Mouse (Mus musculus) MEL (cell line): ENCODE data around the gene Snupn. TPM values are rescaled to one million over a fixed set of nuclear protein-coding genes. Genes with fewer than 3 reads are reported as not detected.
"Not testable (repeated sequence)": the region's sequence is repeated elsewhere in the genome, so short reads cannot be mapped to it uniquely, and the experiment has no call there.

Source experiments
- DNase-seq: peaks from one replicate; pipeline ENCODE4 v3.0.0; 2011; ENCODE audit warnings: low read depth, low spot score
- H3K27ac ChIP-seq: 2 replicates; pipeline ENCODE4 v1.5.1; 2012; ENCODE audit warnings: low read depth, mild to moderate bottlenecking, control low read depth, low read length, moderate library complexity; ENCODE audit not compliant: control insufficient read depth
- H3K27me3 ChIP-seq, 2 experiments: fragments of 150-350 bp in 1 of 2; sonication (generic) in 1 of 2; 2 replicates each; pipeline ENCODE4 v1.6.1; 2012; ENCODE audit warnings: low read length in 2 of 2, mild to moderate bottlenecking in 2 of 2, improper control_type of control experiment in 1 of 2, moderate library complexity in 1 of 2; ENCODE audit not compliant: insufficient read depth in 2 of 2, control insufficient read depth in 1 of 2
- H3K36me3 ChIP-seq, 2 experiments: 2 replicates each; pipeline ENCODE4 v1.6.1; 2012 to 2014; ENCODE audit warnings: low read length in 2 of 2, improper control_type of control experiment in 1 of 2, inconsistent platforms in 1 of 2, mild to moderate bottlenecking in 1 of 2; ENCODE audit not compliant: insufficient read depth in 2 of 2, control insufficient read depth in 1 of 2
- H3K4me1 ChIP-seq, 2 experiments: fragments of 150-350 bp in 1 of 2; sonication (generic) in 1 of 2; 2 replicates each; pipeline ENCODE4 v1.6.1; 2012; ENCODE audit warnings: low read length in 2 of 2, improper control_type of control experiment in 1 of 2, mild to moderate bottlenecking in 1 of 2; ENCODE audit not compliant: insufficient read depth in 2 of 2, control insufficient read depth in 1 of 2
- H3K4me3 ChIP-seq, 2 experiments: fragments of 150-350 bp in 1 of 2; sonication (generic) in 1 of 2; 2 replicates each; pipeline ENCODE4 v1.5.1; 2012; ENCODE audit warnings: low read depth in 2 of 2, low read length in 2 of 2, mild to moderate bottlenecking in 2 of 2, moderate library complexity in 2 of 2, control low read depth in 1 of 2, improper control_type of control experiment in 1 of 2; ENCODE audit not compliant: control insufficient read depth in 1 of 2, insufficient read depth in 1 of 2
- H3K79me2 ChIP-seq: 2 replicates; pipeline ENCODE4 v1.6.1; 2012; ENCODE audit warnings: mild to moderate bottlenecking, low read length, moderate library complexity; ENCODE audit not compliant: control insufficient read depth, poor library complexity, insufficient read depth
- H3K9ac ChIP-seq: 2 replicates; pipeline ENCODE4 v1.6.1; 2012; ENCODE audit warnings: low read depth, mild to moderate bottlenecking, control low read depth, low read length, moderate library complexity; ENCODE audit not compliant: control insufficient read depth, poor library complexity, severe bottlenecking
- H3K9me3 ChIP-seq: fragments of 150-350 bp; sonication (generic); replicated peaks from 2 replicates; pipeline ENCODE4 v1.6.1; 2012; ENCODE audit warnings: mild to moderate bottlenecking, low read length, improper control_type of control experiment, moderate library complexity; ENCODE audit not compliant: insufficient read depth
- CTCF ChIP-seq, 3 experiments: IDR thresholded peaks in 2 of 3; conservative IDR thresholded peaks in 1 of 3; 2 replicates each; pipeline ENCODE4 v1.5.1; 2011 to 2012; ENCODE audit warnings: low read length in 3 of 3, low read depth in 2 of 3, mild to moderate bottlenecking in 2 of 3, improper control_type of control experiment in 1 of 3, inconsistent platforms in 1 of 3, mixed read lengths in 1 of 3, moderate library complexity in 1 of 3; ENCODE audit not compliant: control insufficient read depth in 1 of 3, insufficient read depth in 1 of 3, poor library complexity in 1 of 3, severe bottlenecking in 1 of 3
- EP300 ChIP-seq, 2 experiments: IDR thresholded peaks; 2 replicates each; pipeline ENCODE4 v1.6.1; 2011; ENCODE audit warnings: improper control_type of control experiment in 2 of 2, low read length in 2 of 2, low read depth in 1 of 2, mild to moderate bottlenecking in 1 of 2
- ETS1 ChIP-seq: IDR thresholded peaks from 2 replicates; pipeline ENCODE4 v1.6.1; 2012; ENCODE audit warnings: low read depth, mild to moderate bottlenecking, inconsistent platforms, low read length, improper control_type of control experiment, moderate library complexity
- GATA1 ChIP-seq: IDR thresholded peaks from 2 replicates; pipeline ENCODE4 v1.6.1; 2011; ENCODE audit warnings: low read depth, low read length, improper control_type of control experiment
- HCFC1 ChIP-seq: IDR thresholded peaks from 2 replicates; pipeline ENCODE4 v1.6.1; 2012; ENCODE audit warnings: low read depth, mild to moderate bottlenecking, inconsistent platforms, low read length, improper control_type of control experiment, moderate library complexity
- MAFK ChIP-seq: IDR thresholded peaks from 2 replicates; pipeline ENCODE4 v1.6.1; 2011; ENCODE audit warnings: low read depth, mild to moderate bottlenecking, low read length, improper control_type of control experiment, borderline replicate concordance
- MAX ChIP-seq: IDR thresholded peaks from 2 replicates; pipeline ENCODE4 v1.6.1; 2011; ENCODE audit warnings: low read length, improper control_type of control experiment
- POLR2A ChIP-seq, 2 experiments: IDR thresholded peaks; 2 replicates each; pipeline ENCODE4 v1.6.1; 2011 to 2012; ENCODE audit warnings: low read length in 2 of 2, mild to moderate bottlenecking in 2 of 2, control low read depth in 1 of 2, improper control_type of control experiment in 1 of 2, low read depth in 1 of 2, moderate library complexity in 1 of 2; ENCODE audit not compliant: control insufficient read depth in 1 of 2, insufficient read depth in 1 of 2, poor library complexity in 1 of 2
- RAD21 ChIP-seq: IDR thresholded peaks from 2 replicates; pipeline ENCODE4 v1.6.1; 2011; ENCODE audit warnings: mild to moderate bottlenecking, low read depth, low read length, improper control_type of control experiment
- RCOR1 ChIP-seq: IDR thresholded peaks from 2 replicates; pipeline ENCODE4 v1.6.1; 2012; ENCODE audit warnings: low read depth, mild to moderate bottlenecking, inconsistent platforms, low read length, improper control_type of control experiment
- SIN3A ChIP-seq: IDR thresholded peaks from 2 replicates; pipeline ENCODE4 v1.6.1; 2012; ENCODE audit warnings: low read length, improper control_type of control experiment, inconsistent platforms
- SMC3 ChIP-seq: IDR thresholded peaks from 2 replicates; pipeline ENCODE4 v1.6.1; 2011; ENCODE audit warnings: low read depth, low read length, improper control_type of control experiment
- TCF12 ChIP-seq: IDR thresholded peaks from 2 replicates; pipeline ENCODE4 v1.6.1; 2014; ENCODE audit warnings: low read depth, mild to moderate bottlenecking, inconsistent platforms, low read length, improper control_type of control experiment, moderate library complexity
- ZC3H11A ChIP-seq: IDR thresholded peaks from 2 replicates; pipeline ENCODE4 v1.6.1; 2012; ENCODE audit warnings: low read depth, mild to moderate bottlenecking, inconsistent platforms, low read length, improper control_type of control experiment
- ZNF384 ChIP-seq: IDR thresholded peaks from 2 replicates; pipeline ENCODE4 v1.6.1; 2012; ENCODE audit warnings: low read depth, mild to moderate bottlenecking, inconsistent platforms, low read length, improper control_type of control experiment
- polyA plus RNA-seq, 2 experiments: library from polyadenylated mRNA; stranded (reverse) in 1 of 2; unstranded in 1 of 2; fragments of >175 nt in 1 of 2; fragments of >200 nt in 1 of 2; gene quantifications; 2 replicates each; pipeline versions ENCODE4 v1.2.1 to v1.2.4; 2012; ENCODE audit warnings: low replicate concordance in 2 of 2, low read depth in 1 of 2; ENCODE audit not compliant: insufficient read length in 2 of 2, insufficient read depth in 1 of 2, missing spikeins in 1 of 2
- total RNA-seq: library from RNA; depleted of rRNA; stranded (reverse); fragments of 300-350 nt; gene quantifications from 2 replicates; pipeline ENCODE4 v1.2.3, GENCODE M21; 2012

Snupn gene
- total and polyA plus RNA-seq, 3 experiments = 14.6 to 14.7 TPM; not detected in 1

DNA sequence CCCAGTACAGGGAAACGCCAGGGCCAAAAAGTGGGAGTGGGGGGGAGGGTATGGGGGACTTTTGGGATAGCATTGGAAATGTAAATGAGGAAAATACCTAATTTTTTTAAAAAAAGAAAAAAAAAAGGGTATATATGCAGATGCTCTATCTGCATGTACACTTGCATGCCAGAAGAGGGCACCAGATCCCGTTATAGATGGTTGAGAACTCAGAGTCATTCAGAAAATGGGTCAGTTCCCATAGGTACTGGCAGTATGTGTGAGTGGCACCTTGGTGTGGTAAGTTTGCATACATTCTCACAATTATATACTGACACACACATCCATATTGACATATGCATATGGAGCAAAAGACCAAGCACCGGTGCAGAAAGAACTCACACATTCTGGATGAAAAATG lies 3.2 kb upstream of the Snupn start:
- not testable (repeated sequence) for H3K9me3 ChIP-seq, H3K4me3 ChIP-seq, H3K9ac ChIP-seq, H3K27me3 ChIP-seq, H3K79me2 ChIP-seq, H3K27ac ChIP-seq
- TF ChIP-seq RAD21 = peak; percentile 81
- TF ChIP-seq SIN3A = peak; percentile 40; the same call in 1 of the 2 replicates
- peak; percentile 85 for TF ChIP-seq ZC3H11A
- TF ChIP-seq SMC3 = peak; percentile 76
- peak; percentile 95 for TF ChIP-seq ZNF384
- TF ChIP-seq CTCF (IDR thresholded peaks at IDR 0.05 in 2 of 3, conservative IDR thresholded peaks at IDR 0.05 in 1 of 3; ENCODE audit: control insufficient read depth in 1 of 3, insufficient read depth in 1 of 3, low read depth in 2 of 3, low read length in 3 of 3, poor library complexity in 1 of 3, severe bottlenecking in 1 of 3) = peak; percentile 46 to 77 (median 70)
- Histone ChIP-seq H3K36me3 (peaks cover 0 to 11% of the 10 kb centered on the region in 2 experiments; a peak in 2 of 4 replicates), H3K4me1 (peaks cover 2 to 11% of the 10 kb centered on the region in 2 experiments; a peak in 3 of 4 replicates)
- peak; percentile 75 for DNase-seq

DNA sequence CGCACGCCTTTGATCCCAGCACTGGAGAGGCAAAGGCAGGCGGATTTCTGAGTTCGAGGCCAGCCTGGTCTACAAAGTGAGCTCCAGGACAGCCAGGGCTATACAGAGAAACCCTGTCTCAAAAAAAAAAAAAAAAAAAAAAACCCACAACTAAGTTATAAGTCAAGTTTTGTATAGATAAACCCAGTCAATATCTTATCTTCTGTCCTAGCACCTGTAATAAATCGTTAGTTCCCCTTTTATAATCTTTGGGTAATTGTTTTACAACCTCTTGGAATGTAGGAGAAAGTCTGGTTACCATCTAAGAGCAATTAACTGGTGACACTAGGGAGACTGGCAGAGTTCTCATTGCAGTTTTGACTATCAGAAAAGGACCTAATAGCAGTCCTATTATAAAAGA lies 2.0 kb upstream of the Snupn start:
- not testable (repeated sequence) for H3K79me2 ChIP-seq, H3K4me3 ChIP-seq, H3K9ac ChIP-seq, H3K27me3 ChIP-seq, H3K9me3 ChIP-seq
- peak; percentile 49 for DNase-seq
- Histone ChIP-seq H3K36me3 (peaks cover 0 to 11% of the 10 kb centered on the region in 2 experiments; a peak in 2 of 4 replicates), H3K4me1 (peaks cover 2 to 11% of the 10 kb centered on the region in 2 experiments; a peak in 3 of 4 replicates), H3K27ac (peak overlapping the region; percentile 19; the same call in 1 of the 2 replicates)
- peak; percentile 71 to 77 for TF ChIP-seq EP300 (IDR thresholded peaks at IDR 0.05; ENCODE audit: low read depth in 1 of 2, low read length in 2 of 2)
- peak; percentile 77 for TF ChIP-seq TCF12
- 0 out of 2 replicates have a peak, but pooled peaks have one; percentile 32 for TF ChIP-seq MAFK
- peak; percentile 85 for TF ChIP-seq GATA1
- peak; percentile 32; the same call in 1 of the 2 replicates for TF ChIP-seq SIN3A
- peak; percentile 86 for TF ChIP-seq RCOR1
- TF ChIP-seq ETS1 = peak; percentile 68
- peak; percentile 93 for TF ChIP-seq ZNF384

DNA sequence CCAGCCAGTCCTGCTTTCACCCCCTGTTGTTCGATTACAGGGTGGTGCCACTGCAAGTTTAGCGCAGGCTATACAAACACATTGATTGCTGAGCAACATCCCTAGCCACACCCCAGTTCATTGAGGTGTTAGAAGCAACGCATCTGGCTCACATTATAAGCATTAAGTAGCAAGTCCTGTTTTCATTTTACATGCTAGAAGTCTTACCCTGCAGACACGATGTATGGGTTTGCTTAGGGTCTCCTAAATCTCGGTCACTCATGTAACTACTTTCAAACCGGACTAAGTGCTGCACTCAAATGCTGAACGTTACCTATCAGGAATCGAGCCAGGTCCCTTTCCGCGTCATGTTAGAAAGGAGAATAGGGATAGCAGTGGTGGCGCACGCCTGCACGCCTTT lies 911 bp upstream of the Snupn start:
- no peaks in the 10 kb centered on the region; the same call in 1 of the 2 replicates for H3K79me2 ChIP-seq
- peak overlapping the region; percentile 78 to 99 for H3K4me3 ChIP-seq
- peak; percentile 66 for DNase-seq
- peak overlapping the region; percentile 56 for H3K9ac ChIP-seq
- no peak overlapping the region for H3K27ac ChIP-seq
- TF ChIP-seq SIN3A = peak; percentile 34; the same call in 1 of the 2 replicates
- TF ChIP-seq POLR2A (IDR thresholded peaks at IDR 0.05; ENCODE audit: control insufficient read depth in 1 of 2, insufficient read depth in 1 of 2, low read depth in 1 of 2, low read length in 2 of 2, poor library complexity in 1 of 2) = no peak
- no peak for TF ChIP-seq HCFC1
- no peak for TF ChIP-seq MAX
- peaks cover 0 to 11% of the 10 kb centered on the region in 2 experiments; a peak in 2 of 4 replicates for H3K36me3 ChIP-seq
- no peaks in the 10 kb centered on the region for H3K27me3 ChIP-seq
- peaks cover 2 to 11% of the 10 kb centered on the region in 2 experiments; a peak in 3 of 4 replicates for H3K4me1 ChIP-seq
- no peaks in the 10 kb centered on the region for H3K9me3 ChIP-seq
